Mouse (Mus musculus): ENCODE data around the gene Sema5b. TPM values are rescaled to one million over a fixed set of nuclear protein-coding genes. Genes with fewer than 3 reads are reported as not detected.

Sema5b gene
- polyA plus RNA-seq, 1 experiment from 2014 or later = 5.5 TPM

- Histone ChIP-seq H3K4me1 (ENCODE audit: control insufficient read depth, insufficient read depth, low read length) (peaks cover 10% of the 10 kb centered on the region; the same call in 1 of the 2 replicates), H3K4me2 (ENCODE audit: low read depth, low read length) (peak overlapping the region; percentile 98), H3K27ac (replicated peaks; ENCODE audit: low read depth, low read length) (peak overlapping the region; percentile 54; the same call in 1 of the 2 replicates), H3K9ac (ENCODE audit: low read depth, low read length) (peak overlapping the region; percentile 70), H3K36me3 (ENCODE audit: control insufficient read depth, insufficient read depth, low read length) (no peaks in the 10 kb centered on the region), H3K27me3 (replicated peaks; ENCODE audit: control insufficient read depth, insufficient read depth, low read length) (peaks cover 42% of the 10 kb centered on the region), H3K4me3 (ENCODE audit: low read depth, low read length) (peak overlapping the region; percentile 59), H3K9me3 (ENCODE audit: control insufficient read depth, low read length) (no peaks in the 10 kb centered on the region)
- DNase-seq (ENCODE audit: low spot score) = no peak
- ATAC-seq (ENCODE audit: low read depth) = peak; percentile 53
- 1% methylated on average over 33 of the region's 54 CpGs for WGBS
Observed at GRCm38 (mm10) chr16:35541661-35542420, 896 bp downstream of the Sema5b start.

DNA sequence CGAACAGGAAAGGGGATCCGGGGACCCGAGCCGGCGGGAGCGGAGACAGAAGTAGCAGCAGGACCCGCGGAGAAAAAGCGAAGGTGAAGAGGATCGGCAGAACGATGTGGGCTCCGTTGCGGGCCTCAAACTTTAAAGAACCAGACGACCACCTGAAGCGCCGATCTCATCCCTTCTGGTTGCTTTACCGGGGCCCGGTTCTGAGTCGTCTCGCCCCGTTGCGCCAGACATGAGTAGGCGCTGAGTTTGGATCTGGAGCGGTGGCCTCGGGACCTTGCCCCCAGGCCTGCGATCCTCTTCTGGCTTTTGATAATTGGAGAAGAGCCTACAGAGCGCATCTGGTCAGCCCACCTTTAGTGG lies 1.5 kb downstream of the Sema5b start:
- Histone ChIP-seq H3K27me3 (replicated peaks; ENCODE audit: control insufficient read depth, insufficient read depth, low read length) (peaks cover 42% of the 10 kb centered on the region), H3K4me2 (ENCODE audit: low read depth, low read length) (peak overlapping the region; percentile 98), H3K9me3 (ENCODE audit: control insufficient read depth, low read length) (no peaks in the 10 kb centered on the region), H3K4me3 (ENCODE audit: low read depth, low read length) (peak overlapping the region; percentile 59), H3K9ac (ENCODE audit: low read depth, low read length) (peak overlapping the region; percentile 70), H3K27ac (replicated peaks; ENCODE audit: low read depth, low read length) (no peak overlapping the region), H3K36me3 (ENCODE audit: control insufficient read depth, insufficient read depth, low read length) (no peaks in the 10 kb centered on the region), H3K4me1 (ENCODE audit: control insufficient read depth, insufficient read depth, low read length) (peaks cover 10% of the 10 kb centered on the region; the same call in 1 of the 2 replicates)
- ATAC-seq (ENCODE audit: low read depth) = no peak
- under 1% methylated on average over 27 of the region's 27 CpGs for WGBS
- DNase-seq (ENCODE audit: low spot score) = no peak

- Histone ChIP-seq H3K27ac (replicated peaks; ENCODE audit: low read depth, low read length) (no peak overlapping the region), H3K9ac (ENCODE audit: low read depth, low read length) (no peak overlapping the region), H3K9me3 (ENCODE audit: control insufficient read depth, low read length) (no peaks in the 10 kb centered on the region), H3K4me1 (ENCODE audit: control insufficient read depth, insufficient read depth, low read length) (peaks cover 9% of the 10 kb centered on the region; the same call in 1 of the 2 replicates), H3K27me3 (replicated peaks; ENCODE audit: control insufficient read depth, insufficient read depth, low read length) (peaks cover 27% of the 10 kb centered on the region), H3K4me3 (ENCODE audit: low read depth, low read length) (no peak overlapping the region), H3K4me2 (ENCODE audit: low read depth, low read length) (no peak overlapping the region), H3K36me3 (ENCODE audit: control insufficient read depth, insufficient read depth, low read length) (no peaks in the 10 kb centered on the region)
- ATAC-seq (ENCODE audit: low read depth) (no peak), DNase-seq (ENCODE audit: low spot score) (no peak)
- WGBS = 80% methylated on average over 4 of the region's 4 CpGs
Observed at GRCm38 (mm10) chr16:35545723-35546122, 4.8 kb downstream of the Sema5b start.

DNA sequence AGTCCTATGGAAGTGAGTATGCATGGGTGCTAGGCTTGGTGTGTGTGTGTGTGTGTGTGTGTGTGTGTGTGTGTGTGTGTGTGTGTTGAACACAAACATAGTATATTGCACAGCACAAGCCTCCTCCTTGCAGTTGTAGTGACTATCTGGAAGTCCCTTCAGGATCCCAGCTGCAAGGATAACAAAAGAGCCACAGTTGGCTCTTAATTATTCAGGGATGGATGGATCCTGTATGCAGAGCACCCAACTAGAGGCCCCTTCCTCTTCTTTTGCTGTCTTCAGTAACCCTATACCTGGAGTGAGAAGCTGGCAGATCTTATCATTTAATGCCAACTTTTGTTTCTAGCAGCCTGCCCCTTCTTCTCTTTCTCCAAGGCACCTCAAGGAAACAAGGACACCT lies 7.0 kb downstream of the Sema5b start:
- ATAC-seq (ENCODE audit: low read depth) (no peak), DNase-seq (ENCODE audit: low spot score) (no peak)
- Histone ChIP-seq H3K4me3 (ENCODE audit: low read depth, low read length) (no peak overlapping the region), H3K36me3 (ENCODE audit: control insufficient read depth, insufficient read depth, low read length) (no peaks in the 10 kb centered on the region), H3K4me1 (ENCODE audit: control insufficient read depth, insufficient read depth, low read length) (no peaks in the 10 kb centered on the region), H3K27me3 (replicated peaks; ENCODE audit: control insufficient read depth, insufficient read depth, low read length) (peaks cover 12% of the 10 kb centered on the region), H3K9ac (ENCODE audit: low read depth, low read length) (no peak overlapping the region), H3K27ac (replicated peaks; ENCODE audit: low read depth, low read length) (no peak overlapping the region), H3K9me3 (ENCODE audit: control insufficient read depth, low read length) (no peaks in the 10 kb centered on the region), H3K4me2 (ENCODE audit: low read depth, low read length) (no peak overlapping the region)

DNA sequence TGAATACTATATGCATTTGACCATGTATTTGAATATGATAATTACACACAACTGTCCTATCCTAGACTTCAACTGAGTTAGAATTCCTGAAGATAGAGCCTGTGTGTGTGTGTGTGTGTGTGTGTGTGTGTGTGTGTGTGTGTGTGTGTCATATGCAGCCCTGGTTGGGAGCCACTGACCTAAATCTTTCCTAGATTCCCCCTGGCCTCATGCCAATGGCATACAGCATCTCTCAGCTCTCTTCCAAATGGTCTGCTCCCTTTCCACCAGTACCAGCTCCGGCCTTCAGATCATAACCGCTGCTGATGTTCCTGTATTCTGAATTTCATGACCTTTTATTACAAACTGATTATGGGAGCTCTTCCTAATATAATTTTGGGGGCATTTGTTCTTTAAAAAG lies 8.4 kb downstream of the Sema5b start:
- Histone ChIP-seq H3K36me3 (ENCODE audit: control insufficient read depth, insufficient read depth, low read length) (no peaks in the 10 kb centered on the region), H3K9me3 (ENCODE audit: control insufficient read depth, low read length) (no peaks in the 10 kb centered on the region), H3K27ac (replicated peaks; ENCODE audit: low read depth, low read length) (no peak overlapping the region), H3K4me3 (ENCODE audit: low read depth, low read length) (no peak overlapping the region), H3K27me3 (replicated peaks; ENCODE audit: control insufficient read depth, insufficient read depth, low read length) (no peaks in the 10 kb centered on the region), H3K4me1 (ENCODE audit: control insufficient read depth, insufficient read depth, low read length) (no peaks in the 10 kb centered on the region), H3K9ac (ENCODE audit: low read depth, low read length) (no peak overlapping the region), H3K4me2 (ENCODE audit: low read depth, low read length) (no peak overlapping the region)
- no peak for ATAC-seq (ENCODE audit: low read depth)
- DNase-seq (ENCODE audit: low spot score) = no peak
- 93% methylated on average over 2 of the region's 2 CpGs for WGBS

- Histone ChIP-seq H3K9ac (ENCODE audit: low read depth, low read length) (no peak overlapping the region), H3K9me3 (ENCODE audit: control insufficient read depth, low read length) (no peaks in the 10 kb centered on the region), H3K36me3 (ENCODE audit: control insufficient read depth, insufficient read depth, low read length) (no peaks in the 10 kb centered on the region), H3K4me3 (ENCODE audit: low read depth, low read length) (no peak overlapping the region), H3K27ac (replicated peaks; ENCODE audit: low read depth, low read length) (no peak overlapping the region), H3K4me1 (ENCODE audit: control insufficient read depth, insufficient read depth, low read length) (0 out of 2 replicates have a peak, but pooled peaks cover 2% of the 10 kb centered on the region), H3K4me2 (ENCODE audit: low read depth, low read length) (no peak overlapping the region), H3K27me3 (replicated peaks; ENCODE audit: control insufficient read depth, insufficient read depth, low read length) (no peaks in the 10 kb centered on the region)
- DNase-seq (ENCODE audit: low spot score) = peak; percentile 37
- ATAC-seq (ENCODE audit: low read depth) = peak; percentile 18; the same call in 1 of the 2 replicates
- WGBS = 59% methylated on average over 15 of the region's 15 CpGs
Observed at GRCm38 (mm10) chr16:35555596-35556482, 14.9 kb downstream of the Sema5b start.

DNA sequence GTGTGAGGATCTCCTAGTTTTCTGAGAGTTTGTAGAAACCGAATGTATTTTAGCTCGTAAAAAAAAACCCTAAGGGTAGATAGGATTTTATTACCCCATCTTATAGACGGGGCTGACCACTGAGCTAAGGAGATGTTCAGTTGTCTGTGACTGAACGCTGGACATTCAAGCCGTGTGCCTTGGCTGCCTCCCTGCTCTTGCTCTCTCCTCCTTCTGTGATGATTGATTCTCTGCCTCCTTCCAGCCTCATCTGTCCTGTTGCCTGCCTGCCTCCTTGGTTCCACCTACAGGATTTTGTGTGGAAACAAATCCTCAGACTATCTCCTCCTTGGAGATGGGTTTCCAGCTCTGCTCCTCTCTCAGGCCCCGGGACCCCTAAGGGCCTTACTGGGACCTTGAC lies 16.1 kb downstream of the Sema5b start:
- DNase-seq (ENCODE audit: low spot score) = no peak
- WGBS = 80% methylated on average over 6 of the region's 6 CpGs
- H3K9ac ChIP-seq (ENCODE audit: low read depth, low read length) = no peak overlapping the region

DNA sequence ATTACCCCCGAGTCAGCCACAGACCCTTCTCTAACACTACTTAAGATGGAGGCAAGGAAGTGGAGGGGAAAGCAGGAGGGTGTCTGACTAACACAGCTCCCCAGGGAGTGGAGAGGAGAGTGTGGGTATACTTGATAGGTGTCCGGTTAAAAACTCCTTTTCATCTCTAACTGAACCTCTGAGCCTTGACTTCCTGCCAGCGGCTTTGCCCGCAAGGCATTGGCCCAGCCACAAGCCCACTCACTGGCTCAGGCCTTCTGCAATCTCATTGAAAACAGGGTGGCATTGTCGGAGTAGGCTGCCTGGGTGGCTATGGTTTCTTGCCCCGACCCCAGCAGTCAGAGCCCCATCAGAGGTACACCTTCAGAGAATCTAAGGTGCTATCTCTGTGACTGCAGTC lies 20.6 kb downstream of the Sema5b start:
- no peak overlapping the region for H3K27ac ChIP-seq (replicated peaks; ENCODE audit: low read depth, low read length)
- H3K9me3 ChIP-seq (ENCODE audit: control insufficient read depth, low read length) = no peaks in the 10 kb centered on the region
- no peaks in the 10 kb centered on the region for H3K27me3 ChIP-seq (replicated peaks; ENCODE audit: control insufficient read depth, insufficient read depth, low read length)
- peak; percentile 21 for DNase-seq (ENCODE audit: low spot score)
- no peaks in the 10 kb centered on the region for H3K36me3 ChIP-seq (ENCODE audit: control insufficient read depth, insufficient read depth, low read length)
- WGBS = 61% methylated on average over 6 of the region's 6 CpGs
- H3K4me3 ChIP-seq (ENCODE audit: low read depth, low read length) = no peak overlapping the region
- peaks cover 6% of the 10 kb centered on the region for H3K4me1 ChIP-seq (ENCODE audit: control insufficient read depth, insufficient read depth, low read length)
- ATAC-seq (ENCODE audit: low read depth) = no peak
- no peak overlapping the region for H3K9ac ChIP-seq (ENCODE audit: low read depth, low read length)
- no peak overlapping the region for H3K4me2 ChIP-seq (ENCODE audit: low read depth, low read length)

More for the DNA sequence above, 16.1 kb downstream of the Sema5b start:
- Histone ChIP-seq H3K36me3 (ENCODE audit: control insufficient read depth, insufficient read depth, low read length) (no peaks in the 10 kb centered on the region), H3K4me1 (ENCODE audit: control insufficient read depth, insufficient read depth, low read length) (0 out of 2 replicates have a peak, but pooled peaks cover 2% of the 10 kb centered on the region), H3K9me3 (ENCODE audit: control insufficient read depth, low read length) (no peaks in the 10 kb centered on the region), H3K27ac (replicated peaks; ENCODE audit: low read depth, low read length) (no peak overlapping the region), H3K4me2 (ENCODE audit: low read depth, low read length) (no peak overlapping the region), H3K4me3 (ENCODE audit: low read depth, low read length) (no peak overlapping the region), H3K27me3 (replicated peaks; ENCODE audit: control insufficient read depth, insufficient read depth, low read length) (no peaks in the 10 kb centered on the region)
- ATAC-seq (ENCODE audit: low read depth) = no peak
